Mouse (Mus musculus): Measurements from ENCODE around the gene Fnbp4. TPM values are rescaled to one million over a fixed set of nuclear protein-coding genes. Genes with fewer than 3 reads are reported as not detected.

Gene Fnbp4
- polyA plus RNA-seq (2014; fragmentation: Nextera tagmentation; extraction: Ambion mirVana): 48.9 and 70.3 TPM in 2 replicates

GRCm38 (mm10) chr2:90745053-90745678 lies at the start of gene Fnbp4:
Gene Fnbp4 (plus strand): TSS chr2:90745370.
- no peaks in the 10 kb centered on the region for H3K9me3 ChIP-seq (replicated peaks; ENCODE audit: control insufficient read depth, low read length)
- H3K27me3 ChIP-seq (replicated peaks; ENCODE audit: control insufficient read depth, insufficient read depth, low read length): no peaks in the 10 kb centered on the region
- H3K9ac ChIP-seq (ENCODE audit: low read length): peak within 1 kb of the TSS; percentile 98
- peaks cover 22% of the 10 kb centered on the region; the same call in 1 of the 2 replicates for H3K36me3 ChIP-seq (ENCODE audit: control insufficient read depth, insufficient read depth, low read length)
- WGBS: under 1% methylated on average over 44 of the region's 44 CpGs
- peak within 1 kb of the TSS; percentile 95 for H3K4me3 ChIP-seq (ENCODE audit: low read depth, low read length)
- peak within 1 kb of the TSS; percentile 69 for H3K4me2 ChIP-seq (ENCODE audit: low read length)
- H3K27ac ChIP-seq (ENCODE audit: low read depth, low read length): peak within 1 kb of the TSS; percentile 98
- H3K4me1 ChIP-seq (ENCODE audit: control insufficient read depth, insufficient read depth, low read length): peaks cover 16% of the 10 kb centered on the region
- peak; percentile 100 for DNase-seq (ENCODE audit: low spot score)
- ATAC-seq: peak; percentile 100

GRCm38 (mm10) chr2:90700943-90701342 lies 44.2 kb upstream of the Fnbp4 start:
- no peaks in the 10 kb centered on the region for H3K27me3 ChIP-seq (replicated peaks; ENCODE audit: control insufficient read depth, insufficient read depth, low read length)
- H3K4me2 ChIP-seq (ENCODE audit: low read length): no peak overlapping the region
- WGBS: 96% methylated on average over 4 of the region's 4 CpGs
- no peak overlapping the region for H3K9ac ChIP-seq (ENCODE audit: low read length)
- peaks cover 92% of the 10 kb centered on the region for H3K36me3 ChIP-seq (ENCODE audit: control insufficient read depth, insufficient read depth, low read length)
- H3K27ac ChIP-seq (ENCODE audit: low read depth, low read length): no peak overlapping the region
- no peaks in the 10 kb centered on the region for H3K4me1 ChIP-seq (ENCODE audit: control insufficient read depth, insufficient read depth, low read length)
- H3K9me3 ChIP-seq (replicated peaks; ENCODE audit: control insufficient read depth, low read length): no peaks in the 10 kb centered on the region
- no peak for DNase-seq (ENCODE audit: low spot score)
- no peak overlapping the region for H3K4me3 ChIP-seq (ENCODE audit: low read depth, low read length)
- ATAC-seq: no peak

GRCm38 (mm10) chr2:90708548-90708947 lies 36.6 kb upstream of the Fnbp4 start:
- Histone ChIP-seq H3K4me1 (ENCODE audit: control insufficient read depth, insufficient read depth, low read length) (no peaks in the 10 kb centered on the region), H3K36me3 (ENCODE audit: control insufficient read depth, insufficient read depth, low read length) (peaks cover 97% of the 10 kb centered on the region), H3K27me3 (replicated peaks; ENCODE audit: control insufficient read depth, insufficient read depth, low read length) (no peaks in the 10 kb centered on the region), H3K9ac (ENCODE audit: low read length) (no peak overlapping the region), H3K27ac (ENCODE audit: low read depth, low read length) (no peak overlapping the region), H3K4me3 (ENCODE audit: low read depth, low read length) (no peak overlapping the region), H3K4me2 (ENCODE audit: low read length) (no peak overlapping the region), H3K9me3 (replicated peaks; ENCODE audit: control insufficient read depth, low read length) (no peaks in the 10 kb centered on the region)
- ATAC-seq (no peak), DNase-seq (ENCODE audit: low spot score) (no peak)
- 14% methylated on average over 1 of the region's 1 CpGs for WGBS

GRCm38 (mm10) chr2:90715555-90716092 lies 29.5 kb upstream of the Fnbp4 start:
- no peak for DNase-seq (ENCODE audit: low spot score)
- Histone ChIP-seq H3K9ac (ENCODE audit: low read length) (no peak overlapping the region), H3K4me2 (ENCODE audit: low read length) (no peak overlapping the region), H3K27ac (ENCODE audit: low read depth, low read length) (no peak overlapping the region), H3K9me3 (replicated peaks; ENCODE audit: control insufficient read depth, low read length) (no peaks in the 10 kb centered on the region), H3K36me3 (ENCODE audit: control insufficient read depth, insufficient read depth, low read length) (peaks cover 77% of the 10 kb centered on the region), H3K27me3 (replicated peaks; ENCODE audit: control insufficient read depth, insufficient read depth, low read length) (no peaks in the 10 kb centered on the region), H3K4me1 (ENCODE audit: control insufficient read depth, insufficient read depth, low read length) (no peaks in the 10 kb centered on the region), H3K4me3 (ENCODE audit: low read depth, low read length) (no peak overlapping the region)
- no peak for ATAC-seq
- WGBS: 96% methylated on average over 7 of the region's 7 CpGs

- Histone ChIP-seq H3K36me3 (ENCODE audit: control insufficient read depth, insufficient read depth, low read length) (peaks cover 77% of the 10 kb centered on the region), H3K4me3 (ENCODE audit: low read depth, low read length) (no peak overlapping the region), H3K27me3 (replicated peaks; ENCODE audit: control insufficient read depth, insufficient read depth, low read length) (no peaks in the 10 kb centered on the region), H3K4me2 (ENCODE audit: low read length) (no peak overlapping the region), H3K4me1 (ENCODE audit: control insufficient read depth, insufficient read depth, low read length) (no peaks in the 10 kb centered on the region), H3K27ac (ENCODE audit: low read depth, low read length) (no peak overlapping the region), H3K9ac (ENCODE audit: low read length) (no peak overlapping the region), H3K9me3 (replicated peaks; ENCODE audit: control insufficient read depth, low read length) (no peaks in the 10 kb centered on the region)
- DNase-seq (ENCODE audit: low spot score) (no peak), ATAC-seq (no peak)
- WGBS: 86% methylated on average over 4 of the region's 4 CpGs
Observed at GRCm38 (mm10) chr2:90717366-90717765, 27.8 kb upstream of the Fnbp4 start.

GRCm38 (mm10) chr2:90717948-90718347 lies 27.2 kb upstream of the Fnbp4 start:
- WGBS: 25% methylated on average over 5 of the region's 5 CpGs
- DNase-seq (ENCODE audit: low spot score): peak; percentile 69
- no peaks in the 10 kb centered on the region for H3K9me3 ChIP-seq (replicated peaks; ENCODE audit: control insufficient read depth, low read length)

GRCm38 (mm10) chr2:90726818-90727217 lies 18.4 kb upstream of the Fnbp4 start:
- Histone ChIP-seq H3K4me2 (ENCODE audit: low read length) (no peak overlapping the region), H3K4me3 (ENCODE audit: low read depth, low read length) (no peak overlapping the region), H3K9me3 (replicated peaks; ENCODE audit: control insufficient read depth, low read length) (no peaks in the 10 kb centered on the region), H3K36me3 (ENCODE audit: control insufficient read depth, insufficient read depth, low read length) (peaks cover 93% of the 10 kb centered on the region), H3K27me3 (replicated peaks; ENCODE audit: control insufficient read depth, insufficient read depth, low read length) (no peaks in the 10 kb centered on the region), H3K4me1 (ENCODE audit: control insufficient read depth, insufficient read depth, low read length) (no peaks in the 10 kb centered on the region), H3K9ac (ENCODE audit: low read length) (no peak overlapping the region), H3K27ac (ENCODE audit: low read depth, low read length) (no peak overlapping the region)
- no peak for ATAC-seq
- WGBS: 96% methylated on average over 3 of the region's 3 CpGs
- no peak for DNase-seq (ENCODE audit: low spot score)

More at GRCm38 (mm10) chr2:90717948-90718347, 27.2 kb upstream of the Fnbp4 start:
- no peak overlapping the region for H3K27ac ChIP-seq (ENCODE audit: low read depth, low read length)
- H3K36me3 ChIP-seq (ENCODE audit: control insufficient read depth, insufficient read depth, low read length): peaks cover 77% of the 10 kb centered on the region
- peak; percentile 50 for ATAC-seq
- no peaks in the 10 kb centered on the region for H3K27me3 ChIP-seq (replicated peaks; ENCODE audit: control insufficient read depth, insufficient read depth, low read length)
- no peak overlapping the region for H3K4me2 ChIP-seq (ENCODE audit: low read length)
- no peaks in the 10 kb centered on the region for H3K4me1 ChIP-seq (ENCODE audit: control insufficient read depth, insufficient read depth, low read length)
- H3K9ac ChIP-seq (ENCODE audit: low read length): no peak overlapping the region
- no peak overlapping the region for H3K4me3 ChIP-seq (ENCODE audit: low read depth, low read length)

- H3K4me2 ChIP-seq (ENCODE audit: low read length): no peak overlapping the region
- no peaks in the 10 kb centered on the region for H3K9me3 ChIP-seq (replicated peaks; ENCODE audit: control insufficient read depth, low read length)
- DNase-seq (ENCODE audit: low spot score): no peak
- no peaks in the 10 kb centered on the region for H3K4me1 ChIP-seq (ENCODE audit: control insufficient read depth, insufficient read depth, low read length)
- no peak for ATAC-seq
- peaks cover 75% of the 10 kb centered on the region for H3K36me3 ChIP-seq (ENCODE audit: control insufficient read depth, insufficient read depth, low read length)
- H3K27me3 ChIP-seq (replicated peaks; ENCODE audit: control insufficient read depth, insufficient read depth, low read length): no peaks in the 10 kb centered on the region
- H3K4me3 ChIP-seq (ENCODE audit: low read depth, low read length): no peak overlapping the region
- H3K27ac ChIP-seq (ENCODE audit: low read depth, low read length): no peak overlapping the region
- 90% methylated on average over 11 of the region's 11 CpGs for WGBS
- no peak overlapping the region for H3K9ac ChIP-seq (ENCODE audit: low read length)
Observed at GRCm38 (mm10) chr2:90735326-90735725, 9.8 kb upstream of the Fnbp4 start.

GRCm38 (mm10) chr2:90738801-90739200 lies 6.4 kb upstream of the Fnbp4 start:
- H3K27ac ChIP-seq (ENCODE audit: low read depth, low read length): no peak overlapping the region
- no peak overlapping the region for H3K4me3 ChIP-seq (ENCODE audit: low read depth, low read length)
- no peak overlapping the region for H3K4me2 ChIP-seq (ENCODE audit: low read length)
- H3K4me1 ChIP-seq (ENCODE audit: control insufficient read depth, insufficient read depth, low read length): no peaks in the 10 kb centered on the region
- H3K9ac ChIP-seq (ENCODE audit: low read length): no peak overlapping the region
- 94% methylated on average over 3 of the region's 3 CpGs for WGBS
- peaks cover 42% of the 10 kb centered on the region for H3K36me3 ChIP-seq (ENCODE audit: control insufficient read depth, insufficient read depth, low read length)
- H3K27me3 ChIP-seq (replicated peaks; ENCODE audit: control insufficient read depth, insufficient read depth, low read length): no peaks in the 10 kb centered on the region
- no peaks in the 10 kb centered on the region for H3K9me3 ChIP-seq (replicated peaks; ENCODE audit: control insufficient read depth, low read length)
- ATAC-seq (no peak), DNase-seq (ENCODE audit: low spot score) (no peak)
